Mouse (Mus musculus): Measurements from ENCODE around the gene Zfp995. TPM values are rescaled to one million over a fixed set of nuclear protein-coding genes. Genes with fewer than 3 reads are reported as not detected.

Zfp995 gene
- 0.38 TPM in 2 replicates for polyA plus RNA-seq (2012; rRNA removed)

DNA sequence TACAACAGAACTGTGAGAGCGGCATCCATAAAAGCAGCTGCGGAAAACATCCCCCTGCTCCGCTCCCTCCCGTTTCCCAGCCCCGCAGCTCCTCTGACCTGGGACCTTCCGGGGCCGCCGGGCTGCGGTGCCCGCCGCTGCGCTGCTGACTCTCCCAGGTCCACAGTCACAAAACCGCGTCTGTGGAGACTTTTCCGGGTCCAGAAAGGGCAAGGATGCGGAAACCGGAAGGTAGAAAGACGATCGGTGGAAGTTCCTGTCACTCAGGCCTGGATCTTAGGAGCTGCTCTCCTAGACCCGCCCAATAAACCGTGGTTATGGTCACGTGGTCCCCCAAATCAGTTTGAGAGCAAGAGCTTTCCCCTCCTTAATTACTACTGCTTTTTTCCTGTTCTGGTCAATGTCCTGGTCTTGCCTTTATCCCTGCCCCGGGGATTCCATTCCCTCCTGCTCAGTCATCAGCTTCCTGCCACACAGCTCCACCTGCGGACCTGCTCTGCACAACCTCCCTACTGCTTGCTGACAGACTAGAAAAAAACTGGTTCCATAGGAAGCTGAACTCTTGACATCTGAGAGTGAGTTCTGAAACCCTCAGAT is at the start of gene Zfp995:
Gene Zfp995, minus strand, starts transcription at position 471 of the 597 bp plus-strand sequence.

DNA sequence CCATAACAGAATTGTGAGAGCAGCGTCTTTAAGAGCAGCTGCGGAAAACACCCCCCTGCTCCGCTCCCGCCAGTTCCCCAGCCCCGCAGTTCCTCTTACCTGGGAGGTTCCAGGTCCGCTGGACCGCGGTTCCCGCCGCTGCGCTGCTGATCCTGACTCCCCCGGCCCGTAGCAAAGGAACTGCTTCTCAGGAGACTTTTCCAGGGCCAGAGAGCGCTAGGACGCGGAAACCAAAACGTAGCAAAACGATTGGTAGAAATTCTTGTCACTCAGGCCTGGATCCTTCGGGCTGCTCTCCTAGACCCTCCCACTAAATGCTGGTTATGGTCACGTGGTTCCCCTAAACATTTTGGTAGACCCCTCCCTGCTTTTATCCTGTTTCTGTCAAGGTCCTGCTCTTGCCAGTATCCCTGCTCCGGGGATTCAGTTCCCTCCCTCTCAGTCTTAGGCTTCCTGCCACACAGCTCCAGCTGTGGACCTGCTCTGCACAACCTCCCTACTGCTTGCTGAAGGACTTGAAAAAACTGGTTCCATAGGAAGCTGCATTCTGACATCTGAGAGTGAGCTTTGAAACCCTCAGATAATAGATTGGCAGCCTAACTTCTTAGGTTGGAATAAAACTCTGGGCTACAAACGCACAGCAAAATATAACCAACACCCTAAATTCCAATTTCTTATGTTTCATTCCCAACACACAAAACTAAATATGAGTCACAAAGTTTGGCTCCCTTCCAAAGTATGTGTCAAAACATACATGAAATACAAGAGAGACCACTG is 64.0 kb downstream of the Zfp995 start, which contains the start of gene Zfp820:
Gene Zfp820, minus strand, starts transcription at position 228 of the 777 bp plus-strand sequence.

Other genes with a start within 250 kb of the Zfp995 start
- not detected in 2 replicates for gene Gm10226, start 218.1 kb downstream of the Zfp995 start, polyA plus RNA-seq (2012; rRNA removed)
- 0.58 TPM in 2 replicates for gene Zfp760, start 202.2 kb downstream of the Zfp995 start, polyA plus RNA-seq (2012; rRNA removed)
- 2.0 and 2.6 TPM in 2 replicates for gene Zfp229, start 179.1 kb downstream of the Zfp995 start, polyA plus RNA-seq (2012; rRNA removed)
- not detected in 2 replicates for gene Zfp820, start 64.2 kb downstream of the Zfp995 start, polyA plus RNA-seq (2012; rRNA removed)
- 1.4 and 2.0 TPM in 2 replicates for gene Zfp942, start 52.5 kb upstream of the Zfp995 start, polyA plus RNA-seq (2012; rRNA removed)
- gene Zfp943, start 52.6 kb upstream of the Zfp995 start, polyA plus RNA-seq (2012; rRNA removed): 2.6 and 2.8 TPM in 2 replicates

Data from ovary, adult 2 months (tissue).